Mouse (Mus musculus) heart, embryonic 16.5 days (tissue): ENCODE results near the gene Cntn4. TPM values are rescaled to one million over a fixed set of nuclear protein-coding genes. Genes with fewer than 3 reads are reported as not detected.

Source experiments
- ATAC-seq: fragments of 200-750 bp; cut with Nextera tagmentation; replicated peaks from 2 replicates; pipeline ENCODE4 v1.8.0; 2017; ENCODE audit warnings: moderate number of reproducible peaks; ENCODE audit not compliant: insufficient read depth, low FRiP score; ENCODE audit errors: extremely low read depth
- H3K27ac ChIP-seq: fragments of 300-500 bp; sonication (generic); 2 replicates; pipeline ENCODE4 v1.5.1; 2014; ENCODE audit warnings: mild to moderate bottlenecking, low read length, control low read depth, moderate library complexity
- H3K27me3 ChIP-seq: fragments of 300-500 bp; sonication (generic); 2 replicates; pipeline ENCODE4 v1.6.1; 2014; ENCODE audit warnings: low read length, mixed read lengths; ENCODE audit not compliant: control insufficient read depth, insufficient read depth
- H3K36me3 ChIP-seq: fragments of 300-500 bp; sonication (generic); 2 replicates; pipeline ENCODE4 v1.6.1; 2014; ENCODE audit not compliant: control insufficient read depth, insufficient read depth
- H3K4me1 ChIP-seq: fragments of 300-500 bp; sonication (generic); 2 replicates; pipeline ENCODE4 v1.6.1; 2014; ENCODE audit warnings: low read length, mixed read lengths; ENCODE audit not compliant: control insufficient read depth, insufficient read depth
- H3K4me2 ChIP-seq: fragments of 300-500 bp; sonication (generic); 2 replicates; pipeline ENCODE4 v1.6.1; 2014; ENCODE audit warnings: low read depth, mild to moderate bottlenecking, control low read depth, low read length
- H3K4me3 ChIP-seq: fragments of 300-500 bp; sonication (generic); 2 replicates; pipeline ENCODE4 v1.5.1; 2014; ENCODE audit warnings: mild to moderate bottlenecking, control low read depth, low read length
- H3K9ac ChIP-seq: fragments of 300-500 bp; sonication (generic); 2 replicates; pipeline ENCODE4 v1.6.1; 2014; ENCODE audit warnings: low read length, control low read depth
- H3K9me3 ChIP-seq: fragments of 300-500 bp; sonication (generic); replicated peaks from 2 replicates; pipeline ENCODE4 v1.6.1; 2016; ENCODE audit warnings: low read length; ENCODE audit not compliant: control insufficient read depth
- WGBS: fragments of 180-500 bp; shearing (Covaris S2); extraction: QIAGEN DNeasy Blood & Tissue Kit; methylation state at CpG from one replicate; pipeline ENCODE4 v1.1.7; 2014; 5-methylcytosine and 5-hydroxymethylcytosine counted together
- polyA plus RNA-seq: library from polyadenylated mRNA; unstranded; fragments of >200 nt; fragmentation: Nextera tagmentation; extraction: Ambion mirVana; gene quantifications from 2 replicates; pipeline ENCODE4 v1.2.1, GENCODE M21; 2015

Gene Cntn4
- polyA plus RNA-seq, 1 experiment from 2014 or later = 0.28 TPM

GRCm38 (mm10) chr6:105742026-105742425 lies 64.6 kb downstream of the Cntn4 start:
- Histone ChIP-seq H3K27ac (no peak overlapping the region), H3K4me3 (no peak overlapping the region), H3K9ac (no peak overlapping the region), H3K36me3 (no peaks in the 10 kb centered on the region), H3K4me1 (no peaks in the 10 kb centered on the region), H3K9me3 (no peaks in the 10 kb centered on the region), H3K27me3 (no peaks in the 10 kb centered on the region), H3K4me2 (no peak overlapping the region)
- no peak for ATAC-seq
- 31% methylated on average over 6 of the region's 6 CpGs for WGBS

- no peaks in the 10 kb centered on the region for H3K9me3 ChIP-seq
- no peak for ATAC-seq
- 87% methylated on average over 1 of the region's 1 CpGs for WGBS
- H3K4me1 ChIP-seq = no peaks in the 10 kb centered on the region
- H3K27me3 ChIP-seq = no peaks in the 10 kb centered on the region
- H3K4me3 ChIP-seq = no peak overlapping the region
- H3K27ac ChIP-seq = no peak overlapping the region
- H3K4me2 ChIP-seq = no peak overlapping the region
- H3K36me3 ChIP-seq = no peaks in the 10 kb centered on the region
- H3K9ac ChIP-seq = no peak overlapping the region
Observed at GRCm38 (mm10) chr6:105780616-105781015, 103.2 kb downstream of the Cntn4 start.

GRCm38 (mm10) chr6:105788462-105788861 lies 111.0 kb downstream of the Cntn4 start:
- H3K4me1 ChIP-seq = no peaks in the 10 kb centered on the region
- no peak for ATAC-seq
- H3K36me3 ChIP-seq = no peaks in the 10 kb centered on the region
- WGBS = 92% methylated on average over 2 of the region's 2 CpGs
- no peak overlapping the region for H3K9ac ChIP-seq
- no peak overlapping the region for H3K4me3 ChIP-seq
- no peaks in the 10 kb centered on the region for H3K9me3 ChIP-seq
- H3K27me3 ChIP-seq = no peaks in the 10 kb centered on the region
- no peak overlapping the region for H3K27ac ChIP-seq
- H3K4me2 ChIP-seq = no peak overlapping the region

- H3K27me3 ChIP-seq = no peaks in the 10 kb centered on the region
- no peak for ATAC-seq
- H3K36me3 ChIP-seq = no peaks in the 10 kb centered on the region
- no peaks in the 10 kb centered on the region for H3K4me1 ChIP-seq
- no peak overlapping the region for H3K9ac ChIP-seq
- no peak overlapping the region for H3K27ac ChIP-seq
- no peak overlapping the region for H3K4me3 ChIP-seq
- H3K9me3 ChIP-seq = peaks cover 2% of the 10 kb centered on the region; the same call in 1 of the 2 replicates
- H3K4me2 ChIP-seq = no peak overlapping the region
Observed at GRCm38 (mm10) chr6:105835099-105835498, 157.6 kb downstream of the Cntn4 start.

DNA sequence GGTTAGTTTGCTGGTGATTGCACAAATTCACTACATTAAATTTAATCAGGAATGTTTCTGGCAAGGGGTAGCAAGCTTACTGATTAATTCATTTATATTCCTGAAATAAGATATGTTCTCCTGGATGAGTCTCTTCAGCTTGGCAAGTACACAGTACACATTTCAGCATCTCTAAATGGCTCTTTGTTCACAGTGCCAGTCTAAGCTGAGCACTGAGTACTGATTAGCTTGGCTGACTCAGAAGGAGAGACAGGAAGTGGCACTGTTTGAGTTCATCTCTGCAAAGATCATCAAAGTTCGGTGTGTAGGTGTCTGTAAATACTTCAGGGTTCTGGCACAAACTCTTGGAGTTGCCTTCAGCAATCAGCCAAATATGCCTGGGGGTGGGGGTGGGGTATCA lies 169.8 kb downstream of the Cntn4 start:
- Histone ChIP-seq H3K27ac (no peak overlapping the region), H3K9ac (no peak overlapping the region), H3K27me3 (no peaks in the 10 kb centered on the region), H3K36me3 (no peaks in the 10 kb centered on the region), H3K4me3 (no peak overlapping the region), H3K9me3 (no peaks in the 10 kb centered on the region), H3K4me1 (no peaks in the 10 kb centered on the region), H3K4me2 (no peak overlapping the region)
- 34% methylated on average over 1 of the region's 1 CpGs for WGBS
- ATAC-seq = no peak

DNA sequence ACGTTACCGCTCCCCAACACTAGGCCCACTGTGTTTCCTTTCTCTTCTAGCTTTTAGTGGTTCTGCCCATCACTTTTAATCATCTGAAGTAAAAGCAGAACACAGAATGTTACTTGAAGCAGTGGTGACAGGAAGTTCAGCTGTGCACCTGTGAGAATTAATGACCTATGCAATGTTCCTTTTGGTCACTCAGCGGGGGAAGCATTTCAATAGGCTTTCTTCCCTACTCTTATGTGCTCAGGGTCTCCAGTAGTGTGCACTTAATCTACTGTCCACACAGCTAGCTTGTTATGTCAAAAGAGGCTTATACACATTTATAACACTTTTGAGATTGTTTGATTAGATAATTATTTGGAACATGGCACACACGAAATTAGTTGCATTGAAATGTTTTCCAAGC lies 215.4 kb downstream of the Cntn4 start:
- Histone ChIP-seq H3K9ac (no peak overlapping the region), H3K36me3 (no peaks in the 10 kb centered on the region), H3K4me3 (no peak overlapping the region), H3K4me2 (no peak overlapping the region), H3K27ac (no peak overlapping the region), H3K9me3 (no peaks in the 10 kb centered on the region), H3K4me1 (no peaks in the 10 kb centered on the region), H3K27me3 (no peaks in the 10 kb centered on the region)
- no peak for ATAC-seq
- 74% methylated on average over 4 of the region's 4 CpGs for whole genome bisulfite sequencing

- 71% methylated on average over 1 of the region's 1 CpGs for WGBS
- Histone ChIP-seq H3K27me3 (no peaks in the 10 kb centered on the region), H3K9me3 (no peaks in the 10 kb centered on the region), H3K27ac (no peak overlapping the region), H3K9ac (no peak overlapping the region), H3K4me2 (no peak overlapping the region), H3K4me3 (no peak overlapping the region), H3K36me3 (no peaks in the 10 kb centered on the region), H3K4me1 (no peaks in the 10 kb centered on the region)
- ATAC-seq = no peak
Observed at GRCm38 (mm10) chr6:105938485-105938884, 261.0 kb downstream of the Cntn4 start.

DNA sequence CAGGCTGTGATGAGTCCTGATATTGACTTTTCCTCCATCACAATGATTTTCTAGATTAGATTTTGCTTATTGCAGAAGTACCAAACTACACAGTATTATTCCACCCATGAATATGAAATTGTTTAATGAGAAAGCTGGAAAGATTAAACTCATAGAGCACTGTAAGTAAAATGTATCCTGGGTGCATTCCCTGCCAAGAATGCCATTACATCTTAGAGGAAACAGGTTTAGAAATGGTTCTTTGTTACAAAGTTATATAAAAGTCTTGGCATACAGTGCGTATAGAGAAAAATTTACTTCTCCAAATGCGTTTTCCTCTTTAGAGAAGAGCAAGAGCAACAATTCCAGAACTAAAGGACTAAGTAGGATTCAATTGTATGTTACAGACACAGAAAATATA lies 261.8 kb downstream of the Cntn4 start:
- WGBS = 59% methylated on average over 2 of the region's 2 CpGs
- no peaks in the 10 kb centered on the region for H3K27me3 ChIP-seq
- ATAC-seq = no peak
- no peaks in the 10 kb centered on the region for H3K4me1 ChIP-seq
- no peak overlapping the region for H3K9ac ChIP-seq
- H3K4me2 ChIP-seq = no peak overlapping the region
- no peaks in the 10 kb centered on the region for H3K9me3 ChIP-seq
- H3K27ac ChIP-seq = no peak overlapping the region
- H3K36me3 ChIP-seq = no peaks in the 10 kb centered on the region
- no peak overlapping the region for H3K4me3 ChIP-seq

DNA sequence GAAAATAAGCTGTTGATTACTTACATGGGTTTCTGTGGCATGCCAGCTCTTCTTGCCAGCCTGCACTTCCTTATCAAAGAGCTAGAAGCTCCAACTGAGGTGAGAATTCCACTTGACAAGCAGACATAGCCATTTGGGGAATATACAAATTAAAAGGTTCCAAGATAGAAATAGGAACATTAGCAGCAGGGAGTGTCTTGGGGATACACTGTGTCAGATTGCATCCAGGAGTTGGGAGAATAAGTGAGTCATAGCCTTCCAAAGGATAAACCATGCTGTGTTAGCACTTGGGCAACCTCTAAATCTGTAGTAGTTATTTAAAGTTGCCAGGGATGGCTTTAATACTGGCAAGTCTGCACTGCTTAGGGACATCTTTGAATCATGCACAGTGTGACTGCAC lies 263.1 kb downstream of the Cntn4 start:
- Histone ChIP-seq H3K36me3 (no peaks in the 10 kb centered on the region), H3K27ac (no peak overlapping the region), H3K27me3 (no peaks in the 10 kb centered on the region), H3K9me3 (no peaks in the 10 kb centered on the region), H3K4me2 (no peak overlapping the region), H3K4me1 (no peaks in the 10 kb centered on the region), H3K9ac (no peak overlapping the region), H3K4me3 (no peak overlapping the region)
- no peak; the same call in 1 of the 2 replicates for ATAC-seq

DNA sequence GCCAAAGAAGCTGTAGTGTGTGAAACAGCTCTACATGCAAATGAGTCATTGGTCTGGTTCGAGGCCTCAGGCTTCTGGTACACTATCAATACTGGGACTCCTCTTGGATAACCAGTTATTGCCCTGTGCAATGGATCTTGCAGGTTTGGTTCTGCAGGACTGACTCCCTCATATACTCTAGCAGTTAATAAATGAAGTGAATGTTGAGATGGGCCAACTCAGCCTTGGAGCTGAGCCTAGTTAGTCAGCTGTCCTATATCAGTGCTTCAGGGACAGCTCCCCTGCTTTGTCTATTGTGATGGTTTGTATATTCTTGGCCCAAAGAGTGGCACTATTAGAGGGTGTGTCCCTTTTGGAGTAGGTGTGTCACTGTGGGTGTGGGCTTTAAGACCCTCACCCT lies 314.0 kb downstream of the Cntn4 start:
- Histone ChIP-seq H3K4me2 (no peak overlapping the region), H3K27me3 (no peaks in the 10 kb centered on the region), H3K27ac (no peak overlapping the region), H3K36me3 (no peaks in the 10 kb centered on the region), H3K9me3 (no peaks in the 10 kb centered on the region), H3K9ac (no peak overlapping the region), H3K4me1 (no peaks in the 10 kb centered on the region), H3K4me3 (no peak overlapping the region)
- 67% methylated on average over 1 of the region's 1 CpGs for WGBS
- ATAC-seq = no peak
